ENCODE assay signal across 23 mouse cellular contexts in the genomic region with DNA sequence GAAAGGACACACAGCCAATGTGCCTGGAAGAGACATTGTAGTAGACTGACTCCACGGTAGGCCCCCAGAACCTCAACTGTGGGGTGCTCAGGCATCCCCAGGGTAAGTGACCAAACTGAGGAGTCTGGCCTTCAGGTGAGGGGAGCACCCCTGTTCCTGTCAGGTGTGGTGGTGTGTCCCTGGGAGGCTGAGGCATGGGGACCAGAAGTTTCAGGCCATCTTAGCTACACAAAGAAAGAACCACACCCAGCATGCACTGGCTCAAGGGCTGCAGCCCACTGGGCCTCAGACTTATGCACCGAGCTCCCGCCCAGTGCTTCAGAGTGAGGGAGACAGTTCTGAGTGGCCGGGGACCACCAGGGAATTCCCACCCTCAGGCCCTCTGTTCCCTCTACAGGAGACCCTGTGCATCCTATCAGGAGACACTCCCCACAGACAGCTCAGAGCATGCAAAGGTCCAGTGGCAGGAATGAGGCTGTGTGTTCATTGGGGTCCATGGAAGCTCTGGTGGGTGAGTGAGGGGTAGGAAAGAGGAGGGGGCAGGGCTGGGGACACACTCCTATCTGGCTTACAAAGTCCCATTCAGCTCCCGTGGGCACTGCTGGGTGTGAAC. TPM values are rescaled to one million over a fixed set of nuclear protein-coding genes. Genes with fewer than 3 reads are reported as not detected.
DNase-seq lines count a peak whose midpoint lies in the region; ATAC-seq and TF ChIP-seq lines count a peak whose summit lies in the region.
"Had no signal": no experiment of that assay in that cellular context is flagged by ENCODE, and none has a peak within 500 bp of the region (broad histone marks: within the 10 kb centered on the region; RNA-seq: fewer than 3 reads in every experiment).

No protein-coding gene starts in this region.

- 90% methylated on average over 5 of the region's 5 CpGs for WGBS in forebrain, embryonic 12.5 days
- WGBS in forebrain, embryonic 11.5 days: 87% methylated on average over 5 of the region's 5 CpGs
- 90% methylated on average over 5 of the region's 5 CpGs for WGBS in hindbrain, embryonic 10.5 days
- WGBS in hindbrain, embryonic 13.5 days: 87% methylated on average over 5 of the region's 5 CpGs
- WGBS in midbrain, embryonic 10.5 days: 92% methylated on average over 5 of the region's 5 CpGs
- 83% methylated on average over 5 of the region's 5 CpGs for WGBS in midbrain, embryonic 11.5 days

- H3K4me2 ChIP-seq in forebrain, embryonic 12.5 days: no peak overlapping the region
- H3K4me2 ChIP-seq in forebrain, embryonic 11.5 days (ENCODE audit: low read depth, low read length, severe bottlenecking): no peak overlapping the region
- H3K4me2 ChIP-seq in hindbrain, embryonic 13.5 days: no peak overlapping the region
- H3K4me2 ChIP-seq in midbrain, embryonic 11.5 days: no peak overlapping the region
- H3K4me2 ChIP-seq: heart, embryonic 15.5 days; stomach, embryonic 15.5 days had no signal

- peaks cover 45% of the 10 kb centered on the region for H3K4me1 ChIP-seq in forebrain, embryonic 12.5 days
- H3K4me1 ChIP-seq in forebrain, embryonic 11.5 days (replicated peaks; ENCODE audit: control insufficient read depth, insufficient read depth, low read length): peaks cover 11% of the 10 kb centered on the region; the same call in 1 of the 2 replicates
- peaks cover 55% of the 10 kb centered on the region for H3K4me1 ChIP-seq in hindbrain, embryonic 10.5 days (replicated peaks)
- peaks cover 43% of the 10 kb centered on the region for H3K4me1 ChIP-seq in hindbrain, embryonic 13.5 days (replicated peaks)
- H3K4me1 ChIP-seq in midbrain, embryonic 10.5 days: peaks cover 58% of the 10 kb centered on the region
- peaks cover 17% of the 10 kb centered on the region for H3K4me1 ChIP-seq in midbrain, embryonic 11.5 days (ENCODE audit: control insufficient read depth, insufficient read depth, low read length)
- peaks cover 51% of the 10 kb centered on the region for H3K4me1 ChIP-seq in G1E (ENCODE audit: insufficient read depth, low read depth, low read length)

- no peaks in the 10 kb centered on the region for H3K9me3 ChIP-seq in forebrain, embryonic 12.5 days
- no peaks in the 10 kb centered on the region for H3K9me3 ChIP-seq in forebrain, embryonic 11.5 days (ENCODE audit: control insufficient read depth, low read length)
- no peaks in the 10 kb centered on the region for H3K9me3 ChIP-seq in hindbrain, embryonic 10.5 days
- H3K9me3 ChIP-seq in hindbrain, embryonic 13.5 days: no peaks in the 10 kb centered on the region
- H3K9me3 ChIP-seq in midbrain, embryonic 10.5 days (replicated peaks): no peaks in the 10 kb centered on the region
- no peaks in the 10 kb centered on the region for H3K9me3 ChIP-seq in midbrain, embryonic 11.5 days (ENCODE audit: control insufficient read depth, low read length)
- H3K9me3 ChIP-seq in G1E (replicated peaks): no peaks in the 10 kb centered on the region
- H3K9me3 ChIP-seq: heart, embryonic 15.5 days; stomach, embryonic 15.5 days had no signal

- no peak for ATAC-seq in forebrain, embryonic 12.5 days (ENCODE audit: low FRiP score)
- ATAC-seq in forebrain, embryonic 11.5 days (replicated peaks; ENCODE audit: low FRiP score): no peak
- ATAC-seq in hindbrain, embryonic 13.5 days (ENCODE audit: low FRiP score): no peak
- ATAC-seq in midbrain, embryonic 11.5 days (ENCODE audit: low FRiP score): no peak
- no peak for ATAC-seq in G1E (ENCODE audit: extremely low read depth, insufficient number of reproducible peaks, low FRiP score, poor library complexity, severe bottlenecking)
- ATAC-seq in megakaryocyte progenitor cell, adult 5-6 weeks (replicated peaks; ENCODE audit: poor library complexity): no peak
- ATAC-seq: hindbrain, embryonic 16.5 days; intestine, embryonic 16.5 days had no signal

- no peak overlapping the region for H3K27ac ChIP-seq in forebrain, embryonic 12.5 days
- no peak overlapping the region for H3K27ac ChIP-seq in forebrain, embryonic 11.5 days (ENCODE audit: low read depth, low read length)
- H3K27ac ChIP-seq in hindbrain, embryonic 10.5 days: no peak overlapping the region
- no peak overlapping the region for H3K27ac ChIP-seq in hindbrain, embryonic 13.5 days
- H3K27ac ChIP-seq in midbrain, embryonic 10.5 days (replicated peaks): no peak overlapping the region
- no peak overlapping the region for H3K27ac ChIP-seq in midbrain, embryonic 11.5 days (ENCODE audit: low read depth, low read length)
- H3K27ac ChIP-seq: heart, embryonic 15.5 days; left cerebral cortex, adult 2 months; stomach, embryonic 15.5 days had no signal

- H3K27me3 ChIP-seq in forebrain, embryonic 12.5 days: no peaks in the 10 kb centered on the region
- H3K27me3 ChIP-seq in forebrain, embryonic 11.5 days (ENCODE audit: control insufficient read depth, insufficient read depth, low read length): no peaks in the 10 kb centered on the region
- peaks cover 10% of the 10 kb centered on the region for H3K27me3 ChIP-seq in hindbrain, embryonic 10.5 days (ENCODE audit: insufficient read depth, poor library complexity, severe bottlenecking)
- H3K27me3 ChIP-seq in hindbrain, embryonic 13.5 days: 0 out of 2 replicates have a peak, but pooled peaks cover 2% of the 10 kb centered on the region
- peaks cover 8% of the 10 kb centered on the region for H3K27me3 ChIP-seq in midbrain, embryonic 10.5 days (ENCODE audit: low read depth, poor library complexity, severe bottlenecking)
- no peaks in the 10 kb centered on the region for H3K27me3 ChIP-seq in midbrain, embryonic 11.5 days (ENCODE audit: control insufficient read depth, insufficient read depth, low read length)
- no peaks in the 10 kb centered on the region for H3K27me3 ChIP-seq in G1E (ENCODE audit: insufficient read depth, low read length)
- H3K27me3 ChIP-seq: stomach, embryonic 15.5 days had no signal

- H3K36me3 ChIP-seq in forebrain, embryonic 12.5 days (replicated peaks): peaks cover 8% of the 10 kb centered on the region
- H3K36me3 ChIP-seq in forebrain, embryonic 11.5 days (ENCODE audit: control insufficient read depth, insufficient read depth, low read length): no peaks in the 10 kb centered on the region
- H3K36me3 ChIP-seq in hindbrain, embryonic 10.5 days: peaks cover 20% of the 10 kb centered on the region
- H3K36me3 ChIP-seq in hindbrain, embryonic 13.5 days: peaks cover 10% of the 10 kb centered on the region; the same call in 1 of the 2 replicates
- H3K36me3 ChIP-seq in midbrain, embryonic 10.5 days: peaks cover 18% of the 10 kb centered on the region
- H3K36me3 ChIP-seq in midbrain, embryonic 11.5 days (ENCODE audit: control insufficient read depth, insufficient read depth, low read length): peaks cover 4% of the 10 kb centered on the region; the same call in 1 of the 2 replicates
- H3K36me3 ChIP-seq in G1E (replicated peaks): peaks cover 52% of the 10 kb centered on the region
- H3K36me3 ChIP-seq: heart, embryonic 15.5 days had no signal

- 0 out of 2 replicates have a peak overlapping the region, but pooled peaks have one; percentile 1 for H3K4me3 ChIP-seq in forebrain, embryonic 12.5 days (replicated peaks)
- H3K4me3 ChIP-seq in forebrain, embryonic 11.5 days (ENCODE audit: low read depth, low read length): no peak overlapping the region
- 0 out of 2 replicates have a peak overlapping the region, but pooled peaks have one; percentile 18 for H3K4me3 ChIP-seq in hindbrain, embryonic 10.5 days
- no peak overlapping the region for H3K4me3 ChIP-seq in hindbrain, embryonic 13.5 days
- H3K4me3 ChIP-seq in midbrain, embryonic 10.5 days: peak overlapping the region; percentile 29; the same call in 1 of the 2 replicates
- H3K4me3 ChIP-seq in midbrain, embryonic 11.5 days (ENCODE audit: low read depth, low read length): no peak overlapping the region
- H3K4me3 ChIP-seq in G1E (ENCODE audit: low read depth, low read length): peak overlapping the region; percentile 61; the same call in 1 of the 2 replicates
- H3K4me3 ChIP-seq: heart, embryonic 15.5 days; left cerebral cortex, adult 2 months; stomach, embryonic 15.5 days had no signal

- DNase-seq in forebrain, embryonic 11.5 days (ENCODE audit: low spot score): no peak
- no peak for DNase-seq in hindbrain, embryonic 10.5 days (ENCODE audit: low spot score)
- no peak for DNase-seq in midbrain, embryonic 10.5 days (ENCODE audit: low spot score)
- DNase-seq in midbrain, embryonic 11.5 days (ENCODE audit: low spot score, missing footprints): no peak
- no peak for DNase-seq in G1E (ENCODE audit: low spot score)
- DNase-seq: adrenal gland, adult 2 months; B cell, adult 2 months; embryo, embryonic 11 days; kidney, postnatal 36 days; left cerebral cortex, postnatal 4 days; lung, postnatal 14 days; retina, postnatal 1 day; thymus, adult 18-20 months; thymus, postnatal 4 days had no signal

- 0 out of 2 replicates have a peak overlapping the region, but pooled peaks have one; percentile 17 for H3K9ac ChIP-seq in forebrain, embryonic 12.5 days
- H3K9ac ChIP-seq in forebrain, embryonic 11.5 days (ENCODE audit: low read length): no peak overlapping the region
- no peak overlapping the region for H3K9ac ChIP-seq in hindbrain, embryonic 13.5 days
- H3K9ac ChIP-seq in midbrain, embryonic 11.5 days (ENCODE audit: low read length): no peak overlapping the region
- H3K9ac ChIP-seq: heart, embryonic 15.5 days; stomach, embryonic 15.5 days had no signal

- no peak for TF ChIP-seq CTCF in G1E (IDR thresholded peaks at IDR 0.05; ENCODE audit: low read depth, low read length)

RNA-seq across cellular contexts. Expression of a gene that starts 2.4 kb away (rescaled TPM):
- 154 and 159 TPM in 2 replicates for polyA plus RNA-seq in forebrain, embryonic 12.5 days (2016; fragmentation: Nextera tagmentation; extraction: Ambion mirVana)
- polyA plus RNA-seq in forebrain, embryonic 11.5 days (2014; fragmentation: Nextera tagmentation; extraction: Ambion mirVana): 165 and 176 TPM in 2 replicates
- polyA plus RNA-seq in hindbrain, embryonic 10.5 days (2016; fragmentation: Nextera tagmentation; extraction: Ambion mirVana): 172 and 182 TPM in 2 replicates
- polyA plus RNA-seq in hindbrain, embryonic 13.5 days (2015; fragmentation: Nextera tagmentation; extraction: Ambion mirVana): 157 and 162 TPM in 2 replicates
- 180 and 183 TPM in 2 replicates for polyA plus RNA-seq in midbrain, embryonic 10.5 days (2016; fragmentation: Nextera tagmentation; extraction: Ambion mirVana)
- 161 and 166 TPM in 2 replicates for polyA plus RNA-seq in midbrain, embryonic 11.5 days (2014; fragmentation: Nextera tagmentation; extraction: Ambion mirVana)
- total RNA-seq in G1E (2014; fragmentation: Nextera tagmentation): 17.0 and 18.9 TPM in 2 replicates
- total RNA-seq in G1E (2017): 16.1 and 16.7 TPM in 2 replicates
- 171 and 172 TPM in 2 replicates for polyA plus RNA-seq in G1E (2012)
- total RNA-seq in megakaryocyte progenitor cell, adult 5-6 weeks (2015): 27.6 and 37.2 TPM in 2 replicates
- total RNA-seq in megakaryocyte progenitor cell, adult 5-6 weeks (2017): 33.9 and 37.1 TPM in 2 replicates

RNA-seq across cellular contexts. Expression of a gene that starts 8.2 kb away (rescaled TPM):
- 14.4 and 16.3 TPM in 2 replicates for polyA plus RNA-seq in forebrain, embryonic 12.5 days (2016; fragmentation: Nextera tagmentation; extraction: Ambion mirVana)
- polyA plus RNA-seq in forebrain, embryonic 11.5 days (2014; fragmentation: Nextera tagmentation; extraction: Ambion mirVana): 9.0 and 13.4 TPM in 2 replicates
- 6.2 and 19.3 TPM in 2 replicates for polyA plus RNA-seq in hindbrain, embryonic 10.5 days (2016; fragmentation: Nextera tagmentation; extraction: Ambion mirVana)
- polyA plus RNA-seq in hindbrain, embryonic 13.5 days (2015; fragmentation: Nextera tagmentation; extraction: Ambion mirVana): 13.3 and 17.7 TPM in 2 replicates
- polyA plus RNA-seq in midbrain, embryonic 10.5 days (2016; fragmentation: Nextera tagmentation; extraction: Ambion mirVana): 9.1 and 13.4 TPM in 2 replicates
- polyA plus RNA-seq in midbrain, embryonic 11.5 days (2014; fragmentation: Nextera tagmentation; extraction: Ambion mirVana): 10.9 and 12.4 TPM in 2 replicates
- total RNA-seq in G1E (2014; fragmentation: Nextera tagmentation) (not detected in 2 replicates), G1E (2017) (0.12 and 0.22 TPM in 2 replicates)
- 0.02 and 0.03 TPM in 2 replicates for polyA plus RNA-seq in G1E (2012)
- total RNA-seq in megakaryocyte progenitor cell, adult 5-6 weeks (2015): 0.12 and 0.42 TPM in 2 replicates
- 0.84 and 0.92 TPM in 2 replicates for total RNA-seq in megakaryocyte progenitor cell, adult 5-6 weeks (2017)

RNA-seq across cellular contexts. Expression of a gene that starts 21.3 kb away (rescaled TPM):
- polyA plus RNA-seq in forebrain, embryonic 12.5 days (2016; fragmentation: Nextera tagmentation; extraction: Ambion mirVana): 0.49 and 0.67 TPM in 2 replicates
- 0.43 and 0.44 TPM in 2 replicates for polyA plus RNA-seq in forebrain, embryonic 11.5 days (2014; fragmentation: Nextera tagmentation; extraction: Ambion mirVana)
- polyA plus RNA-seq in hindbrain, embryonic 10.5 days (2016; fragmentation: Nextera tagmentation; extraction: Ambion mirVana): 0.39 and 0.59 TPM in 2 replicates
- 0.61 and 0.95 TPM in 2 replicates for polyA plus RNA-seq in hindbrain, embryonic 13.5 days (2015; fragmentation: Nextera tagmentation; extraction: Ambion mirVana)
- polyA plus RNA-seq in midbrain, embryonic 10.5 days (2016; fragmentation: Nextera tagmentation; extraction: Ambion mirVana): 0.42 and 0.63 TPM in 2 replicates
- polyA plus RNA-seq in midbrain, embryonic 11.5 days (2014; fragmentation: Nextera tagmentation; extraction: Ambion mirVana): 0.61 and 0.77 TPM in 2 replicates
- total RNA-seq in G1E (2014; fragmentation: Nextera tagmentation) (not detected in 2 replicates), G1E (2017) (0.06 TPM in 1 of 2 replicates, not detected in the other)
- 0.26 and 0.28 TPM in 2 replicates for polyA plus RNA-seq in G1E (2012)
- total RNA-seq in megakaryocyte progenitor cell, adult 5-6 weeks (2015): 0.07 TPM in 1 of 2 replicates, not detected in the other
- total RNA-seq in megakaryocyte progenitor cell, adult 5-6 weeks (2017): not detected in 2 replicates
- total RNA-seq: gastrocnemius, postnatal 4 days had no signal

RNA-seq across cellular contexts. Expression of a gene that starts 25.9 kb away (rescaled TPM):
- polyA plus RNA-seq in forebrain, embryonic 12.5 days (2016; fragmentation: Nextera tagmentation; extraction: Ambion mirVana): 2,624 and 2,770 TPM in 2 replicates
- polyA plus RNA-seq in forebrain, embryonic 11.5 days (2014; fragmentation: Nextera tagmentation; extraction: Ambion mirVana): 2,879 and 3,145 TPM in 2 replicates
- polyA plus RNA-seq in hindbrain, embryonic 10.5 days (2016; fragmentation: Nextera tagmentation; extraction: Ambion mirVana): 3,443 and 3,791 TPM in 2 replicates
- 2,665 and 2,711 TPM in 2 replicates for polyA plus RNA-seq in hindbrain, embryonic 13.5 days (2015; fragmentation: Nextera tagmentation; extraction: Ambion mirVana)
- polyA plus RNA-seq in midbrain, embryonic 10.5 days (2016; fragmentation: Nextera tagmentation; extraction: Ambion mirVana): 3,389 and 3,784 TPM in 2 replicates
- polyA plus RNA-seq in midbrain, embryonic 11.5 days (2014; fragmentation: Nextera tagmentation; extraction: Ambion mirVana): 2,833 and 3,086 TPM in 2 replicates
- total RNA-seq in G1E (2014; fragmentation: Nextera tagmentation) (12,197 and 12,967 TPM in 2 replicates), G1E (2017) (1,575 and 1,810 TPM in 2 replicates)
- 3,365 and 5,482 TPM in 2 replicates for polyA plus RNA-seq in G1E (2012)
- 7,432 and 8,014 TPM in 2 replicates for total RNA-seq in megakaryocyte progenitor cell, adult 5-6 weeks (2015)
- 2,240 and 2,571 TPM in 2 replicates for total RNA-seq in megakaryocyte progenitor cell, adult 5-6 weeks (2017)

RNA-seq across cellular contexts. Expression of a gene that starts 31.8 kb away (rescaled TPM):
- polyA plus RNA-seq in forebrain, embryonic 12.5 days (2016; fragmentation: Nextera tagmentation; extraction: Ambion mirVana): 5.6 and 8.2 TPM in 2 replicates
- polyA plus RNA-seq in forebrain, embryonic 11.5 days (2014; fragmentation: Nextera tagmentation; extraction: Ambion mirVana): 6.3 and 7.2 TPM in 2 replicates
- polyA plus RNA-seq in hindbrain, embryonic 10.5 days (2016; fragmentation: Nextera tagmentation; extraction: Ambion mirVana): 7.3 and 8.7 TPM in 2 replicates
- 7.6 and 8.1 TPM in 2 replicates for polyA plus RNA-seq in hindbrain, embryonic 13.5 days (2015; fragmentation: Nextera tagmentation; extraction: Ambion mirVana)
- 5.2 and 7.3 TPM in 2 replicates for polyA plus RNA-seq in midbrain, embryonic 10.5 days (2016; fragmentation: Nextera tagmentation; extraction: Ambion mirVana)
- polyA plus RNA-seq in midbrain, embryonic 11.5 days (2014; fragmentation: Nextera tagmentation; extraction: Ambion mirVana): 7.1 and 8.0 TPM in 2 replicates
- total RNA-seq in G1E (2014; fragmentation: Nextera tagmentation) (7.4 and 19.6 TPM in 2 replicates), G1E (2017) (12.3 and 15.0 TPM in 2 replicates)
- 78.9 and 92.7 TPM in 2 replicates for polyA plus RNA-seq in G1E (2012)
- total RNA-seq in megakaryocyte progenitor cell, adult 5-6 weeks (2015): 6.0 and 8.6 TPM in 2 replicates
- 4.8 and 8.8 TPM in 2 replicates for total RNA-seq in megakaryocyte progenitor cell, adult 5-6 weeks (2017)

Comparison
In these comparisons a context has a peak if more than half of its experiments do, and no peak if none do; other contexts are left out.
1. H3K4me3 ChIP-seq: peak in forebrain, embryonic 12.5 days (single experiment), hindbrain, embryonic 10.5 days (single experiment), midbrain, embryonic 10.5 days (single experiment) and G1E (single experiment); none in forebrain, embryonic 11.5 days (single experiment), hindbrain, embryonic 13.5 days (single experiment) and midbrain, embryonic 11.5 days (single experiment).